Mouse (Mus musculus): ENCODE measurements around the gene Gmps.
A peak's percentile ranks its signal among the peaks of the same experiment; 100 is the strongest.

Gene Gmps

GRCm38 (mm10) chr3:63975955-63976908 lies at the start of gene Gmps:
Gmps (plus strand) TSS chr3:63976106.
- peak; percentile 92 to 95 for DNase-seq (ENCODE audit: low spot score in 2 of 2)

- peak; percentile 86 to 95 for DNase-seq (ENCODE audit: low spot score in 2 of 2)
These were observed 46.7 kb upstream of the Gmps start, which contains the start of gene E130311K13Rik for GRCm38 (mm10) chr3:63928878-63929859. E130311K13Rik (minus strand) TSS chr3:63929472.

DNA sequence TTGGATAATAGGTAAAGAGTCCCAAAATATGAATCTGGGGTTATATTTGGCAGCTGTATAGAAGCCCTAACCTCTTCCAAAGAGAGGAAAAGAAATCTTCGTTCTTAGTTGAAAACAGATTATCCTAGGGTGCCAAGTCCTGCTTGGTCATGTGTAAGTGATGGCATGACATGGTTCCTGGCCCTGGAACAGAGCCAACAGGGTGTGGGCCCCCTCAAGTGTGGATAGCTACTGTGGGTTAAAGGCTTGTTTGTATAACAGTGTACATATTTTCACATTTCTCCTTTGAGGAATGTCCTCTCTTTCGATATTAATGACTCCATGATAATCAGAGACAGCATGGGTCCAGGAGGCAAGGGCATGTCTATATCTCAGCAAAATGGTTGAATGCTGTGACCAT lies 37.0 kb upstream of the Gmps start:
- DNase-seq (ENCODE audit: low spot score in 2 of 2) = no peak

DNA sequence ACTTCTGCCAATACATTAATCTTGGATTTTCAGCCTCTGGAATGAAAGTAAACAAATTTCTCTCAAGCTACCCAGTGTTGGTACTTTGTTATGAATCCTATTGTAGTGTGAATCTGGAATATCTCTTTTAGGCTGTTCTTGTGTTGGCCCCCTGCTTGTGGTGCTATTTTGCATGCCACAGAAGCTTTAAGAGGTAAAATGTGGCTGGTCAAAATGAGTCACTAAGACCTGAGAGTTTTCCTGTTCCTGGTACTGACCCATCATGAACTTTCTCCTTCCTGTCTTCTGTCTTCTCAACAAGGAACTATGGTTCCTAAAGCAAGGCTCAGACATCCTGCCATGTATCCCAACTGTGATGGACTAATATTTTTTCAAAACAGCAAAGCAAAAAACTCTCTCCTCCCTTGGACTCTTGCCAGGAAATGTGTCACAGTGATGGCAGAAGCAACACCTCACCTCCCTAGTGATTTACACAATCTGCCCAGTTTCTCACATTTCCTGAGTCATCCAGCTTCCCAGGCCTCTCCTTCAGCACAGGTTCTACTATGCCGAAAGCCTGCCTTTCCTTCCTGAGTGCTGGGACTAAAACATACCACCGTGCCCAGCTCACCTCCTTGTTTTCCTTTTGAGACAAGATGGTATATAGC lies 34.6 kb upstream of the Gmps start:
- no peak for DNase-seq (ENCODE audit: low spot score in 2 of 2)

- no peak for DNase-seq (ENCODE audit: low spot score in 2 of 2)
These were observed 26.1 kb upstream of the Gmps start for GRCm38 (mm10) chr3:63949837-63950236.

DNA sequence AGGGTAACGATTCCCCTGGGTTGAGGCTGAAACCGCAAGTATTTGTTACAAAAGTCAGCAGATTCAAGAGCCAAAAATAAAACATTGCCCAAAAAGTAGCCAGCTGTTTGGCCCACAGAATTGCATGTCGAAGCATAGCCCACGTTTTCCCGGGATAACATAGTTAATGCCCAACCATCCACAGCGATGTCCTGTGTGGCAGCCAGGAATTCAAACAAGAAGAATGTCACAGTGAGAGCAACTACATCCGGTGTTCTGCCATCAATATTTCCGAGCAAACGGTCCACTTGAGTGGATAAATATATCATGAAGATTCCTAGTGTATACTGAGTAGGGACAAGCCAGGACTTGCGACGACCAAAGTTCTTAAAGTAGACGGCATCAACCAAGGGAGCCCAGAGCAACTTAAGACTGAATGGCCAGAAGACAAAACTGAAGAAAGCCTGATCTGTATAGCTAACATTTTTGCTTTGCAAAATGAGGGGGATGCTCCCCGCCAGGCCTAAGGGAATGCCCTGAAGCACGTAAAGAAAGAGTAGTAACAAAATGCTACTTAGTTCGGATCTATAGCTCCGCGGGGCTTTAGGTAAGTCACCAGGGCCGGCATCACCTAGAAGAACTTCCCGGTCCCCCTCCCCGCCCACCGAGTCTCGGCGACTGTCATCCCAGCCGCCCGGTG lies 12.3 kb upstream of the Gmps start:
- DNase-seq (ENCODE audit: low spot score in 2 of 2) = no peak

GRCm38 (mm10) chr3:63964100-63964921 lies 11.6 kb upstream of the Gmps start, which contains the start of gene Slc33a1:
Slc33a1 (minus strand) TSS chr3:63964768.
- peak; percentile 97 to 99 for DNase-seq (ENCODE audit: low spot score in 2 of 2)

- DNase-seq (ENCODE audit: low spot score in 2 of 2) = no peak
These were observed 11.0 kb upstream of the Gmps start for GRCm38 (mm10) chr3:63964922-63965249.

DNA sequence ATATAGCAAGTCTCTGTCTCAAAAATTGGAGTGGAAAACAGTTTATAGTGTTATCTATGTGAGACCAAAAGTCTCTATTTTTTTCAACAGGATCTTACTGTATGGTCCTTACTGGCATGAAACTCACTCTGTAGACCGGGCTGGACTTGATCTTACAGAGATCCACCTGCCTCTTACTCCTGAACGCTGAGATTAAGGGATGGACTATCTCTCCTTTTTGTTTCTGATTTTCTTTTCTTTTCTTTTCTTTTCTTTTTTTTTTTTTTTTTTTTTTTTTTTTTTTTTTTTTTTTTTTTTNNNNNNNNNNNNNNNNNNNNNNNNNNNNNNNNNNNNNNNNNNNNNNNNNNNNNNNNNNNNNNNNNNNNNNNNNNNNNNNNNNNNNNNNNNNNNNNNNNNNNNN lies 10.0 kb upstream of the Gmps start:
- no peak for DNase-seq (ENCODE audit: low spot score in 2 of 2)

DNA sequence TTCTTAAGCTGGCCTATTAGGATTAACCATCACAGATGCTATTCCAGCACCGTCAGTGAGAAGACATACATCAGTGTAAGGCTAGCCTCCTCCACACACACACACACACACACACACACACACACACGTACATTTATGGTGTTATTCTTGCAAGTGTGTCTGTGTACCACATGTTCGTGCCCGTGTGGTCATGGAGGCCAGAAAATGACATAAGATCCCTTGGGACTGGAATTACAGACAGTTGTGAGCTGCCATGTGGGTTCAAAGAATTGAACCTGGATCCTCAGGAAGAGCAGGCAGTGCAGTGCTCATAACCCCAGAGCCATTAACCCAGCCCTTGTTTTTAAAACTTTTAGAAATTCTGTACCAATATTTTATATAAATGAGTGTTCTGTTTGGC lies 2.0 kb downstream of the Gmps start:
- no peak for DNase-seq (ENCODE audit: low spot score in 2 of 2)

GRCm38 (mm10) chr3:63986656-63987055 lies 10.8 kb downstream of the Gmps start:
- DNase-seq (ENCODE audit: low spot score in 2 of 2) = no peak

DNA sequence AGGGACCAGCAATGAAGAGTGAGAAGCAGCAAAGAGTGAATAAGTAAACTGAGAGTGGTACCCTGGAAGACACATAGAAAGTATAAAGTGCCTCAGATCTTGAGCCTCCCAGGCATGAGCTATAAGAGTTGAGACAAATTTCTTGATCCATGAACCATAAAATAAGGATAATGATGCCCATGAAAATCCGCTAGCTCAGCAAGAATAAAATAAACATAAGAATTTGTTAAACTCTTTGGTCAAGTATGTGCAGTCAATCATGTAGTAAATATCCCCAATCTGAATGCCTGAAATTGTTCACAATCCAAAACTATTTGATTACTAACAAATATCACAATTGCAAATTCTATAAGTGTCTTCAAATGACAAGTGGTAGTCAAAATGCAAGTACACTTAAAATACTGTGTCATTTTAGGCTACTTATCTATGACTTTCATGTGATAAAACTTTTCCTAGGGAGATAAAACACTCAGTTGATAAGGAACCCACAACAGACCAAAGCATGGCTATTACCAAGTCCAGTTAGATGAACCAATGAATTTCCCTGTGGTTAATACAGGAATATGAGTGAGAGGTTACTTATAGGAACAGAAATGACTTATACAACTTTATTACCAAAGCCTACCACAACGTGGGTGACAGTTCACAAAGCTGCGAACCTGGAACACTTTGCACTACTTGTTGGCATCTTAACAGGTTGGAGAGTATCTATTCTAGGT lies 13.0 kb downstream of the Gmps start:
- DNase-seq (ENCODE audit: low spot score in 2 of 2) = no peak

- DNase-seq (ENCODE audit: low spot score in 2 of 2) = no peak
These were observed 45.5 kb downstream of the Gmps start for GRCm38 (mm10) chr3:64021436-64021835.

DNA sequence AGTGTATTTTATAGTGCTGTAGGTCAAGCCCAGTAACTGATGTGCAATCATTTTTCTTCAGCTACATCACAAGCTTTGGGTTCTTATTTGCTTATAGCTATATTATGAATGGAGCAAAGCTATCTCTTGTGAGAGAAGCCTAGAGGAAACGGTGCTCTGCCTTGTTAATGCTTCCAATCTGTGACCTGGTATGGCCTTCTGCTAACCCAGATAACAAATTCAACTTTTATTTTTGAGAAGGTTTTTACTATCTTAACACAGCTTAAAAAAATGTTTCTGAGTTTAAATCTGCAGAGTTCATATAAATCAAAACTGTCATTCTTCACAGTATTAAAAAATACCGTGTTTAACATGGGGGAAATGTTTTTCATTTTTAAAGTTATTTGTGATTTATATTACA lies 46.0 kb downstream of the Gmps start:
- no peak for DNase-seq (ENCODE audit: low spot score in 2 of 2)

- DNase-seq (ENCODE audit: low spot score in 2 of 2) = no peak
These were observed 53.9 kb downstream of the Gmps start for GRCm38 (mm10) chr3:64029846-64030245.

DNA sequence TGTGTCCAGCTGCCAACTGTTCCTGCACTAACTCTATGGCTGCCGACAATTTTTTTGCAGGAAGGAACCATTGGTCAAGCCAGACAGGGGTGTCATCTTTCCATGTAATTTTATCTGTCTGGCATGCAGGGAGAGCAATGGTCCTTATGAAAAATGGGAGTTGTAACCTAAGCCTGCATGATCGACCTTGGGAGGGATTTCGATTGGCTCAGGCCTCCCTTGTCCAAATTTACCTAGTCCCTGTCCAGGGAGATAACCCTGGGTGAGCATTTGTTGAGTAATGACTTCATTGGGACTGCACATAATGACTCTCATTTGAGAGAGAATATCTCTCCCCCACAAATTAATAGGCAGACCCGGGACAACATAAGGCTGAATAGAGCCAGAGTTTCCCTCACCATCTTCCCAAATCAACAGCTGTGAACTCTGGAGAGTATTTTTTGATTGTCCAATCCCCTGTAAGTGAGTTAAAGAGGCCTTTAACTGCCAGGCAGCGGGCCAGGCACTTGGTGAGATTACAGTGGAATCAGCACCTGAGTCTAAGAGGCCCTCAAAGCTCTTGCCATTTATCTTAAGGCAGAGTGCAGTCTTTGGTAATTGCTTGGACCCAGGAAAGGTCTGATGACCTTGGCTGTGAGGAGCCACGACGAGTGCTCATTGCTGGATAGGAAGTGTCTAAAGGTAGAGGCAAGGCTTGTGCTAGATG lies 62.4 kb downstream of the Gmps start:
- no peak for DNase-seq (ENCODE audit: low spot score in 2 of 2)

GRCm38 (mm10) chr3:64039818-64040784 lies 64.2 kb downstream of the Gmps start:
- DNase-seq (ENCODE audit: low spot score in 2 of 2) = peak; percentile 57 to 84
